Mouse (Mus musculus) lung, adult 2 months (tissue): ENCODE data around the gene Tmem114.

Experiments used
- CTCF ChIP-seq: fragments of 200-500 bp; IDR thresholded peaks from 2 replicates; pipeline ENCODE4 v1.5.1; 2011; ENCODE audit warnings: mild to moderate bottlenecking, low read length, control low read depth; ENCODE audit not compliant: insufficient read depth
- POLR2A ChIP-seq: fragments of 200-500 bp; IDR thresholded peaks from 2 replicates; pipeline ENCODE4 v1.6.1; 2011; ENCODE audit warnings: low read depth, mild to moderate bottlenecking, control low read depth, low read length, borderline replicate concordance; ENCODE audit errors: extremely low read depth

DNA sequence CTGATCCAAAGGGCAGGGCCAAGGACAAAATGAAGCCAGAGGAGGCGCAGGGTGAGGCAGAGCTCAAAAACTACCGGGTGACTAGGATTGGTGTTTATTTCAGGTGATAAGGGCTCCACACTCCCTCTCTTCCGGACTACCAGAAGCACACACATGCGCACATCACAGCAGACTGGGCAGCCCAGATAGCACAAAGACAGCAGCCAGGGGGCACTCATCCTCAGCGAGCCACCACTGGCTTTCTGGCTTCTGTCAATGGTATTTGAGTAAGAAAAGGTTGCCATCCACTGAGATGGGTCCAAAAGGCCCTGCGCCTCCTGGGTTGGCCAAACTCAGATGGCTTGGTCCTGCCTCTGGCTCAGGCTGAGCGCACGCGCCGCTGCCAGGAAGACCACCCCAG lies 15.7 kb downstream of the Tmem114 start:
- TF ChIP-seq POLR2A, result no peak
- no peak for TF ChIP-seq CTCF
